Mouse (Mus musculus) heart, postnatal 10 days (tissue): Measurements from ENCODE around the gene Ifi27. TPM values are rescaled to one million over a fixed set of nuclear protein-coding genes. Genes with fewer than 3 reads are reported as not detected.
"Not testable (repeated sequence)": the region's sequence is repeated elsewhere in the genome, so short reads cannot be mapped to it uniquely, and the experiment has no call there.

Experiments
- DNase-seq, 2 experiments: peaks; one replicate each; pipeline ENCODE4 v3.0.0; 2021
- intact Hi-C: fragments of 180-260 bp; cut with DNase I; formaldehyde crosslinking; loops from one replicate; pipeline ENCODE4 v1.15.1; 2025
- total RNA-seq, 2 experiments: library from RNA; stranded (reverse); gene quantifications; 2 replicates each; pipeline ENCODE4 v1.2.3; 2021

Gene Ifi27
- total RNA-seq, 2 experiments from 2014 or later = 75.4 to 153 TPM

- intact Hi-C loops = no loop called here
- DNase-seq = no peak
Observed at GRCm38 (mm10) chr12:103445060-103445459, 11.0 kb downstream of the Ifi27 start.

DNA sequence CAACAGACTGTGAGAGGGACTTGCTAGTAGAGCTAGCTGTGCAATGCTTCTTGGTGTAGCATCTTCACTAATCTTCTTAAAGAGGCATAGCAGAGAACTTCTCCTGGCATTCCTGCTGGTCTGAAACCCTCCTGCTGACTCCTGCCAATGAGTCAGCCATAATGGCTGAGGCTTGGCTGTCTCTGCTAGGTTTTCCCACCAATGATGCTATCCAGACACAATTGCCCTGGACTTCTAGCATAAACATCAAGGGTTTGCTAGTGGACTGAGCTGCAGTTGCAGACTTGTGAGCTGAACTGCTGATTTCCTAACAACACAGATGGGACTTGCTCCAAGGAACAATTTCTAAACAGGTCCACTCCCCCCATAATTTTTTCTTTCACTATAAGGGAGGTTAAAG is 19.4 kb downstream of the Ifi27 start:
- intact Hi-C loops = no loop called here

GRCm38 (mm10) chr12:103456727-103457126 is 22.7 kb downstream of the Ifi27 start:
- DNase-seq, intact Hi-C loops: not testable (repeated sequence)

More for the DNA sequence above, 19.4 kb downstream of the Ifi27 start:
- DNase-seq = no peak

DNA sequence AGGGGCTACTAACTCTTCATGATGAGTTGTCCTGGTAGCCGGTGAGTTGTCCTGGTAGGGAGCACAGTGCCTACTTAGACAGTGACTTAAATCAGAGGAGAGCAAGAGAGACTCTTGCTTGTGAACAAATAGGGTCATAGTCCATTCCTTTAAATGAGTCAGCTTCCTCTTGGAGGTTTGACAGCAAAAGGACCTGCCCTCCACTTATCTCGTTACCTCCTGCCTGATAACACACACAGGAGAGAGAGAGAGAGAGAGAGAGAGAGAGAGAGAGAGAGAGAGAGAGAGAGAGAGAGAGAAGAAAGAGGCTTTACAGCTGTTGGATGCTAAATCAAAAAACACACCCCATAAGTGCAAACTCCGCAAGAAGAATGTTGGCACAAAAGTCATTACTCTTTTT is 23.1 kb downstream of the Ifi27 start, which contains the start of gene Ifi27l2b:
Ifi27l2b (minus strand) TSS at position 84 of the 400 bp plus-strand sequence.
- no peak for DNase-seq
- intact Hi-C loops = no loop called here

DNA sequence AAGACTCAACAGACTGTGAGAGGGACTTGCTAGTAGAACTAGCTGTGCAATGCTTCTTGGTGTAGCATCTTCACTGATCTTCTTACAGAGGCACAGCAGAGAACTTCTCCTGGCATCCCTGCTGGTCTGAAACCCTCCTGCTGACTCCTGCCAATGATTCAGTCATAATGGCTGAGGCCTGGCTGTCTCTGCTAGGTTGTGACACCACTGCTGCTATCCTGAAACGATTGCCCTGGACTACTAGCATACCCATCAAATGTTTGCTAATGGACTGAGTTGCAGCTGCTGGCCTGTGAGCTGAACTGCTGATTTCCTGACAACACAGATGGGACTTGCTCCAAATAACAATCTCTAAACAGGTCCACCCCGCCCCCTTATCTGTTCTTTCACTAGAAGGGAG is 40.5 kb downstream of the Ifi27 start:
- DNase-seq = no peak
- intact Hi-C loops = no loop called here

DNA sequence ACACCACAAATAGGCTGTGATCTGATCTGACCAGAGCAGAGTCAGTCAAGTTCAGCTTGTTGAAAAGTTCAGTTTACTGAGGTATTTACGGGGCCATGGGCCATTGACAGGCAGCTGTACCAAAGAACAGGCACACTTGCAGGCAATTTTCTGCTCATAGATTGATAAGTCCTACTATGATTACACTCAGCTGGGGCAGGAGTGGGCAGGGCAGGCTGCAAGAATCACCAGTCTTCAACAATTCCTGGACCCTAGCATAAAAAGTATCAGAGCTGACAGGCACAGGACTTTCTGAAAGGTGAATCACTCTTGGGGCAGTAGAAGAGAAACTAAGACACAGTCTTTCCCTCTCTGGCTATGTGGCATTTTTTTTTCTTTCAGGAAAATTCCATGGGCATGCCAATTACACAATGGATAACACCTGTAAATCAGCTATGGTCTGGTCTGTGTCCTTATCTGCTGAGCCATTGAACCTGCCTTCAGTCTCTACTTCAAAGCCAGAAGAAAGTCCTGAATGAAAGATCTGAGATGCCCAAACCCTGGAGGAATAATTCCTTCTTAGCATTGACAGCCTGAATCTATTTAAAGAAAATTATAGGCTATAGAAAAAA is 42.9 kb downstream of the Ifi27 start:
- intact Hi-C loops = no loop called here
- DNase-seq = no peak

GRCm38 (mm10) chr12:103477461-103478015 is 43.5 kb downstream of the Ifi27 start:
- intact Hi-C loops = no loop called here
- no peak for DNase-seq

DNA sequence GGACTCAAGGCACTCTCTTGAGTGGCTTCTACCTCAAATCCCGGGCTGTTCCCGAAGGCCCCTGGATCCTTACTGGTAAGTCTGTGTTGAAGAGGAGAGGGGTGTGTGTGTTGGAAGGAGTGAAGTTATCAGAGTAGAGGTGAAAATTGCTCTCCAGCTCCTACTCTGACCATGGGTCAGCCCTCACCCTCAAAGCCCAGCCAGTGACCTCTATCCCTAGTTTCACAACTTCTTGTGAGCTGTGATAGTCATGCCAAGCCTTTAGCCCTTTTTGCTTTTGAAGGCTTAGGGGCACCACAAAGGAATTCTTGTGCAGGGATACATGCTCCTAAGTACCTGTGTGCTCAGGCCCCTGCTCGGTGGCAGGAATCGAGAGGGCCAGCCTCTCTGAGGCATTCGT is 47.7 kb downstream of the Ifi27 start:
- intact Hi-C loops = no loop called here
- DNase-seq = no peak

DNA sequence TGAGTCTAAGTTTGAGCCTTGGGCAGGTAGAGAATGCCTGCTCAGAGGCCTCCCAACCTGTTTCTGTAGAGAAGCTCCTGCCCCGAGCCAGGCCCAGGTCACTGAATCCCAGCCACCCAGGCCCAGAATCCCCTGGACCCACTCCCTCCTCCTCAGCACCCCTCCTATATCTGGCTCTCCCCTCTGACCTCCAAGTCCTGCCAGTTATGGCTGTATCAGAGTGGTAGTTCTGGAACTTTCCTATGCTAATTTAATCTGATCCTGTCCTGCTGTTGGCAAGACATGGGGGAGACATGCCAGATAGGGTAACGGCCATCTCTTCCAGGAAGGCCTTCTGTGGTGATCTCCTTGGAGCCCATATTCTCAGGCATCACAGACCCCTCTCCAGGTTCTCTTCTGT is 48.8 kb downstream of the Ifi27 start:
- no peak for DNase-seq
- intact Hi-C loops = no loop called here

- not testable (repeated sequence) for DNase-seq
Observed at GRCm38 (mm10) chr12:103484200-103484972, 50.4 kb downstream of the Ifi27 start.

DNA sequence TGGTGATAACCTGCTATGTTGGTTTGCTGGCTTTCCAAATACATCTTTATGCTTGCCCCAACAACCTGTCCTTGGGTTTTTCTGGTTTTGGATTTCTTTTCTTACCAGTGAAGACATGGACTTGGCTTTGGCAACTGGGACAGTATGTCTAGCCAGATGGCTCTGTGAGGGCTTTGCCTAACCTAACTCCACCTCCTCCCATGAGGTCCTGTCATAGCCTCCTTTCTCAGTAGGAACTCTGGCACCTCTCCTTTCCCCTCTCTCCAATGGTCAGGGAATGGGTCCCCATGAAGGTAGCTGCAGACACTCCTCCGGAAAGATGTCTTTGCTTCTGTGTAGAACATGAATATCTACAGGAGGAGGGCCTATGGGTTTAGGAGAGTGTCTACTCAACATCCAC is 52.7 kb downstream of the Ifi27 start:
- intact Hi-C loops = no loop called here
- peak in 1 of 2 experiments; percentile 33 for DNase-seq

More at GRCm38 (mm10) chr12:103484200-103484972, 50.4 kb downstream of the Ifi27 start:
- intact Hi-C loops = not testable (repeated sequence)

DNA sequence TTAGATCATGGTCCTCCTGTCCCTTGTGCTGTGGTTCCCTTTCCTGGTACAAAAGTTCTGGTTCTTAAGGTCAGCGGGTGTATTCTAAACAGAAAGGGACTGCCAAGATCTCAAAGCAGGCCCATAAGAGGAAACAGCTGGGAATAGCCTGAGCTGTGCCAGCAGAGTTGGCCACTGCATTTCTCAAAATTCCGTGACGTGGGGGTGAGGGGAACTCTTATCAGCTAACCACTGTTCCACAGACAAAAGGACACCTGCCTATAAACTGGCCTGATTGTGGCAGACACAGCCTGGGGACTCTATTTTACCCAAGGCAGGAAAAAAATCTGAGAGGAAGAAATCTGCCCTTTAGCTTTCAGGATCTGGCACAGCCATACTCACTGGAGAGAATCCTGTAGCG is 53.3 kb downstream of the Ifi27 start:
- DNase-seq = peak; percentile 70 to 72
- intact Hi-C loops = no loop called here

- intact Hi-C loops = no loop called here
Observed at GRCm38 (mm10) chr12:103487750-103488149, 53.7 kb downstream of the Ifi27 start.

More at GRCm38 (mm10) chr12:103487750-103488149, 53.7 kb downstream of the Ifi27 start:
- no peak for DNase-seq

Other genes with a start within 250 kb of the Ifi27 start
- gene Prima1, start 192.1 kb upstream of the Ifi27 start, total RNA-seq = under 1 TPM; 0.30 to 0.38 TPM
- not detected for gene Fam181a, start 123.2 kb upstream of the Ifi27 start, total RNA-seq
- gene Asb2, start 78.2 kb upstream of the Ifi27 start, total RNA-seq = 100 to 1,000 TPM; 406 to 430 TPM
- gene Otub2, start 45.5 kb upstream of the Ifi27 start, total RNA-seq = 1 to 10 TPM; 2.7 to 3.4 TPM
- 1 to 10 TPM in 1 of 2 experiments, under 1 TPM in 1; 0.97 to 1.8 TPM for gene 9330161L09Rik, start 26.4 kb upstream of the Ifi27 start, total RNA-seq
- 10 to 100 TPM; 82.2 to 94.5 TPM for gene Ddx24, start 8.4 kb upstream of the Ifi27 start, total RNA-seq
- 10 to 100 TPM in 1 of 2 experiments, 1 to 10 TPM in 1; 5.7 to 11.5 TPM for gene Ifi27l2a, start 9.5 kb downstream of the Ifi27 start, total RNA-seq
- gene Ifi27l2b, start 23.0 kb downstream of the Ifi27 start, total RNA-seq = not detected
- gene Ppp4r4, start 98.1 kb downstream of the Ifi27 start, total RNA-seq = under 1 TPM; 0.47 to 0.48 TPM
- not detected for gene Serpina10, start 197.2 kb downstream of the Ifi27 start, total RNA-seq
- gene Serpina6, start 223.0 kb downstream of the Ifi27 start, total RNA-seq = not detected
- not detected for gene Serpina16, start 241.9 kb downstream of the Ifi27 start, total RNA-seq